Mouse (Mus musculus) gastrocnemius, adult 8-10 months (tissue): ENCODE measurements around the gene Tbc1d13. TPM values are rescaled to one million over a fixed set of nuclear protein-coding genes. Genes with fewer than 3 reads are reported as not detected.
"Not testable (repeated sequence)": the region's sequence is repeated elsewhere in the genome, so short reads cannot be mapped to it uniquely, and the experiment has no call there.

ENCODE experiments used
- DNase-seq, 2 experiments: peaks; one replicate each; pipeline ENCODE4 v3.0.0; 2022; ENCODE audit warnings: low spot score in 2 of 2
- total RNA-seq, 4 experiments: library from RNA; stranded (reverse); gene quantifications; 2 replicates each; pipeline ENCODE4 v1.2.4; 2022

Tbc1d13 gene
- total RNA-seq, 4 experiments from 2014 or later = 11.1 to 13.9 (median 11.2) TPM

DNA sequence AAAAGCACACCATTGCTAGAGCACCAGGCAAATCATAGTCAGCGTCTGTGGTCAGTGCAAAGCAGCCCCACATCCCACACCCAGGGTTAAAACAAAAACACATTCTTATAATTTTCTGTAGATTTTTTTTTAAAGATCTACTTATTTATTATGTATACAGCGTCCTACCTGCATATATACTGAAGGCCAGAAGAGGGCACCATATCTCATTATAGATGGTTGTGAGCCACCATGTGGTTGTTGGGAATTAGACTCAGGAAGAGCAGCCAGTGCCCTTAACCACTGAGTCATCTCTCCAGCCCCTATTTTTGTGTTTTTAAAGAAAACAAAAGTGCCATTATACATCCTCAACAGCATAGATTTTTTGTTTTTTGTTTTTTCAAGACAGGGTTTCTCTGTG lies 4.8 kb upstream of the Tbc1d13 start:
- no peak for DNase-seq

DNA sequence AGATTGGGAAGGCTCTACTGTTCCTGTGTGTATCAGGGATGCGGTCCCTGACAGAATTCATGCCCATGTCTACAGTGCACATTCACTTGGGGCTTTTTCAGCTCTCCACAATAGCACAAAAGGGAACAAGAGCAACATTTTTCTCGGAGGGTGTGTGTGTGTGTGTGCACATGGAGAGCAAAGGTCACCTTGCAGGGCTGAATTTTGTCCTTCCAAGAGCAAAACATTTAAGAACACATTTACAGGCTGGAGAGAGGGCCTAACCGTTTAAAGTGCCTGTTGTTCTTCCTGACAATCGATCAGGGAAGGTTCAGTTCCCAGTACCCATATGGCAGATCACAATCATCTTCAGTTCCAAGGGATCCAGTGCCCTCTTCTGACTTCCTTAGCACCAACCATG lies 3.4 kb upstream of the Tbc1d13 start:
- DNase-seq = no peak

- DNase-seq = not testable (repeated sequence)
Measured at GRCm38 (mm10) chr2:30131240-30131639, 2.3 kb upstream of the Tbc1d13 start.

GRCm38 (mm10) chr2:30132801-30133612 lies 539 bp upstream of the Tbc1d13 start:
- DNase-seq = peak; percentile 32 to 34

GRCm38 (mm10) chr2:30134378-30134711 lies 799 bp downstream of the Tbc1d13 start:
- no peak for DNase-seq

- DNase-seq = no peak
Measured at GRCm38 (mm10) chr2:30134928-30135620, 1.5 kb downstream of the Tbc1d13 start.

DNA sequence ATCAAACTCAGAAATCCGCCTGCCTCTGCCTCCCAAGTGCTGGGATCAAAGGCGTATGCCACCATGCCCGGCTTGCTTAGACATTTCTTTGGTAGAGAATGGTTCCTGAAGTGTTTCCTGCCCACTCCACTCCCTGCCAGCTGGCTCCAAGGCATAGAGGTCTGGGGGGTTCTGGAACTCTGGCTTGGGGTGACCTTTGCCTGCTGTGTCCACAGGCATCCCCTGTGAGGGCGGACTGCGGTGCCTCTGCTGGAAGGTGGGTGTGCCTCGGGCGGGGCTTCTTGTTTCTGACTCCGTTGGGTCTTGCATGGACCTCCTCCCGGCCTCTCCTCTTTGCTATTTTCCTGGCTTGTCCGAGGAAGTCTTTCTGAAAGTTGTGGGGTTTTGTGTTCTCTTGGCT lies 2.9 kb downstream of the Tbc1d13 start:
- no peak for DNase-seq

- DNase-seq = not testable (repeated sequence)
Measured at GRCm38 (mm10) chr2:30140021-30140420, 6.5 kb downstream of the Tbc1d13 start.

DNA sequence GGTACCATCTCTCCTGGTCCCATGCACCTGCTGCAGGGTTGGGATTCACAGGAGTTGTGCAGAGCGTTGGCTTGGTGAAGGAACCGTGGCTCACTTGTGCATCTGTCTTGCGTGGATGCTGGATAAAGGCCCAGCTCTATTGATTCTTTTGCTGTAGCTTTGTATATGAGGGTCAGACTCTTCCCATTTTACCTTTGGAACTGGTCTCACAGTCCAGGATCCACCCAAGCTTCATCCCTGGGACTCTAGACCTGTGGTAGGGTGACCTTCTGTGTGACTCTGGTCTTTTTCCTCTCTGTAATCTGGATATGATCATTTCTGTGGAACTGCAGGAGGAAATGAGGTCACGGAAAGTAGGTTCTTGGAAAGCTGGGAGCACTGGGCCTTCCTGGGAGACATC lies 10.9 kb downstream of the Tbc1d13 start:
- no peak for DNase-seq

- DNase-seq = peak in 1 of 2 experiments; percentile 42
Measured at GRCm38 (mm10) chr2:30147466-30147865, 13.9 kb downstream of the Tbc1d13 start.

- DNase-seq = no peak
Measured at GRCm38 (mm10) chr2:30151840-30152239, 18.3 kb downstream of the Tbc1d13 start.

DNA sequence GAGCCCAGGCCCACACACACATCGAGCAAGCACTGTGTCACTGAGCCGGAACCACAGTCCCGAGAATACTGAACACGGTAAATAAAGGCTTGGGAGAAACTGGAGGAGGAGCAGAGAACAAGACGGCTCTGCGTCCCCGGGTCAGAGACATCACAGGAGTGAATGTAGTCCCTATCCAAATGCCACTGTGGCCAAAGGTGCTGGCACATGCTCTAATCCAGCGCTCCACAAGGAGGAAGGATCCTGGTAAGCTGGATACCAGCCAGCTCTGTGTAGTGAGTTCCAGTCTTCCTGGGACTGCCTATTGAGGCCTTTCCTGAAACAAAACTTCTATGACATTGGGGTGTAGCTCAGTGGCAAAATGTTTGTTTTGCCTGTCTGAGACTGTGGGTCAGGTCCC lies 19.1 kb downstream of the Tbc1d13 start:
- DNase-seq = no peak

DNA sequence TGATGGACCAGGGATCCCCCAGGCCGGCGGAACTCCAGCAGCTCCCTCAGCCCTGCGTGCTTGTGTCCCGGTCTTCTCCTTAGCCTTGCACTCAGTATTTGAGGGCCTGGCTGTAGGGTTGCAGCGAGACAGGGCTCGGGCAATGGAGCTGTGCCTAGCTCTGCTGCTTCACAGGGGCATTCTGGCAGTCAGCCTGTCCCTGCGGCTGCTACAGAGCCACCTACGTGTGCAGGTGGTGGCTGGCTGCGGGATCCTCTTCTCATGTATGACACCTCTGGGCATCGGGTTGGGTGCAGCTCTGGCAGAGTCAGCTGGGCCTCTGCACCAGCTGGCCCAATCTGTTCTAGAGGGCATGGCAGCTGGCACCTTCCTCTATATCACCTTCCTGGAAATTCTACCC lies 26.3 kb downstream of the Tbc1d13 start:
- DNase-seq = not testable (repeated sequence)

GRCm38 (mm10) chr2:30161809-30162208 lies 28.3 kb downstream of the Tbc1d13 start:
- no peak for DNase-seq

DNA sequence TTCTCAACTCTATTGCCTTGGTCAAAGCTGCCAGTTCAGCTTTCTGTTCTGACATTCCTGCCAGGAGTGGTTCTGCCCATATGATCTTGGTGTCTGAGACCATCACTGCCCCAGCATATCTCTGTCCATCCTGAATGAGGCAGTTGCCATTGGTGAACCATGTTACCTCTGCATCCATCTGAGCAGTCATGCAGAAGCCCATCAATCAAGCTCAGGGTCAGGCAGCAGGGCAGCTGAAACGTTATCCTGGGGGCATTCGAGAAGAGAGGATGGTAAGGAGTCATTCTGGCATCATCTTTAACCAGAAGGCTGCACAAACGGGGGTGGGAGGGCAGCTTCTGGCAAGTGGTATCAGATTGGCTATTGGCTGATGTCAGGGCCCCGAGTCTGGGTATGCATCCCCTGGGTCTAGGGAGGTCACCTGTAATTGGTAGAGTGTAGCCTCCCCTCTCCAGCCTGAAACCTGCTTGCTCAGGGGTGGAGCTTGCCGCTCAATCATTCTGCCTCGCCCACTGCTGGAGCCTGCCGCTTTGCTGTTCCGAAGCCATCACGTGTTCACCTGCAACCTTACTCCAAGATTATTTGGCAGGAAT lies 30.9 kb downstream of the Tbc1d13 start:
- no peak for DNase-seq

DNA sequence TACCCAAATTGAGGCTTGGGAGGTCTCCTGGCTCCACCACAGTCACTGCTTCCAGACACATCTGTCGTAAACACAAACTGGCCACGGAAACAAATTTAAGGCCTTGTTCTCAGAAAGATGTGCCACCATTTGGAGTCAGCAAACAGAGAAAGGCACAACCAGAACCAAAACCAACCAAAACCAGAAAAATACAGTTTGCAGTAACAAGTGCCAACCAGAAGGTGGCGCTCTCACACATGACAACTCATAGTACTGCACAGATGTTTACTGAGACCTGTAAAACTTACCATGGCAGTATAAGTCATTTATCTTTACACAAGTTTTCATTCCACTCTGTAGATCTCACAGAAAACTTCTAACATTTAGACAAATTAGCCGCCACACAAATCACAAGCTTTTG lies 33.1 kb downstream of the Tbc1d13 start:
- no peak for DNase-seq

DNA sequence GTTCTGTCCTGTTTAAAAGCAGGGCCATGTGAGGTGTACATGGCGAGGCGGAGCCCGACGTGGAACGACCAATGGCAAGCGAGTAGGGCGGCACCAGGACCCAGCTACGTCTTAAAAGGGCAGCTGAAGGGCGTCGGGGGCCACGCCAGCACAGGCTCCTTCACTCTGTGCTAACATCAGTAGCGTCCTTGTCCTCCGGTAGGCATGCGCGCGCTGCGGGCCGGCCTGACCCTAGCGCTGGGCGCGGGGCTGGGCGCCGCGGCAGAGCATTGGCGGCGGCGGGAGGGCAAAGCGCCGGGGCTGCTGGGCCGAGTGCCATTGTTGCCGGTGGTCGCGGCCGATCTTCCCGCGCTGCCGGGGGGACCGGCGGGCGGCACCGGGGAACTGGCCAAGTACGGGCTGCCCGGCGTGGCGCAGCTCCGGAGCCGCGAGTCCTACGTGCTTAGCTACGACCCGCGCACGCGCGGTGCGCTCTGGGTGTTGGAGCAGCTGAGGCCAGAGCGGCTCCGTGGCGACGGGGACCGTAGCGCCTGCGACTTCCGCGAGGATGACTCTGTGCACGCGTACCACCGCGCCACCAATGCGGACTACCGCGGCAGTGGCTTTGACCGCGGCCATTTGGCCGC lies 37.9 kb downstream of the Tbc1d13 start, which contains the start of gene Endog:
Gene Endog (plus strand): TSS at position 123 of the 626 bp plus-strand sequence.
- peak; percentile 82 to 90 for DNase-seq

DNA sequence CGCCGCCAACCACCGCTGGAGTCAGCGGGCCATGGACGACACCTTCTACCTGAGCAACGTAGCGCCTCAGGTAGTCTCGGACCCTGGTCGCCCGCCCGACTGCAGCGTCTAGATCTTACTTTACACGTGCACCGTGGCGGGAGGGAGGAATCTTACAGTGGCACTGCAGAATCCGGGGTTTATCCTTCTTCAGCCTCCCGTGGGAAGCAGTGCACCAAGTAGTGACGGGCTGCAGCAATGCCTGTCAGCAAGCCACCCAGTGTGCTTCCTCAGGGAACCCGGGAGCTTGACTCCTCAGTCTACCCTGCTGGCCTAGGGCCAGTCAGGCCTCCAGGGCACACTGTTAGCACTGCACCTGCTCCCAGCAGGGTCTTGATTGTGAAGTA lies 38.4 kb downstream of the Tbc1d13 start:
- DNase-seq = no peak

- DNase-seq = no peak
Measured at GRCm38 (mm10) chr2:30173541-30174240, 40.1 kb downstream of the Tbc1d13 start.

- no peak for DNase-seq
Measured at GRCm38 (mm10) chr2:30175897-30176296, 42.4 kb downstream of the Tbc1d13 start.

- DNase-seq = no peak
Measured at GRCm38 (mm10) chr2:30176561-30176960, 43.0 kb downstream of the Tbc1d13 start.
